Mouse (Mus musculus): ENCODE results near the gene Gpn3.

GRCm38 (mm10) chr5:122411892-122412291 lies 40.2 kb downstream of the Gpn3 start:
- TF ChIP-seq CTCF (IDR thresholded peaks at IDR 0.05; ENCODE audit: extremely low read depth, insufficient read depth, insufficient read length, insufficient replicate concordance) (no peak), POLR2A (IDR thresholded peaks at IDR 0.05; ENCODE audit: low read depth, low read length) (no peak)

Data from spleen, adult 2 months (tissue).